Mouse (Mus musculus) midbrain, postnatal 0 days (tissue): ENCODE measurements at regions not wholly inside any gene's neighbourhood (a gene's known extent, or its start where the extent isn't known, plus 50 kb on each side); places are given as distances from the start of the nearest gene placed in this dataset.

Experiments
- ATAC-seq: fragments of 200-750 bp; cut with Nextera tagmentation; 2 replicates; pipeline ENCODE4 v1.8.0; 2017; ENCODE audit warnings: moderate number of reproducible peaks, mild to moderate bottlenecking, moderate TSS enrichment, moderate library complexity; ENCODE audit not compliant: low FRiP score
- DNase-seq: peaks from one replicate; pipeline ENCODE4 v3.0.0-alpha.2; 2015; ENCODE audit warnings: low spot score
- H3K27ac ChIP-seq: fragments of 300-500 bp; sonication (generic); 2 replicates; pipeline ENCODE4 v1.5.1; 2014; ENCODE audit warnings: low read depth, mild to moderate bottlenecking, low read length, mixed read lengths
- H3K27me3 ChIP-seq: fragments of 300-500 bp; sonication (generic); 2 replicates; pipeline ENCODE4 v1.6.1; 2014; ENCODE audit warnings: low read length, control low read depth, mixed read lengths; ENCODE audit not compliant: insufficient read depth
- H3K36me3 ChIP-seq: fragments of 300-500 bp; sonication (generic); 2 replicates; pipeline ENCODE4 v1.6.1; 2014; ENCODE audit warnings: low read length, control low read depth, mixed read lengths; ENCODE audit not compliant: insufficient read depth
- H3K4me1 ChIP-seq: fragments of 300-500 bp; sonication (generic); 2 replicates; pipeline ENCODE4 v1.6.1; 2014; ENCODE audit warnings: mild to moderate bottlenecking, control low read depth, antibody characterized with exemption, low read length, mixed read lengths; ENCODE audit not compliant: insufficient read depth
- H3K4me2 ChIP-seq: fragments of 300-500 bp; sonication (generic); 2 replicates; pipeline ENCODE4 v1.6.1; 2014; ENCODE audit warnings: low read depth, mild to moderate bottlenecking, low read length, mixed read lengths; ENCODE audit not compliant: poor library complexity, severe bottlenecking
- H3K4me3 ChIP-seq: fragments of 300-500 bp; sonication (generic); 2 replicates; pipeline ENCODE4 v1.5.1; 2014; ENCODE audit warnings: low read depth, mild to moderate bottlenecking, low read length, moderate library complexity
- H3K9ac ChIP-seq: fragments of 300-500 bp; sonication (generic); replicated peaks from 2 replicates; pipeline ENCODE4 v1.6.1; 2014; ENCODE audit warnings: mild to moderate bottlenecking, low read length, moderate library complexity, mixed read lengths; ENCODE audit not compliant: poor library complexity, severe bottlenecking
- H3K9me3 ChIP-seq: fragments of 300-500 bp; sonication (generic); 2 replicates; pipeline ENCODE4 v1.6.1; 2016; ENCODE audit warnings: low read length, control low read depth
- CTCF ChIP-seq: IDR thresholded peaks from 2 replicates; pipeline ENCODE4 v1.5.1; 2016; ENCODE audit warnings: antibody characterized with exemption, mild to moderate bottlenecking
- WGBS: fragments of 180-500 bp; shearing (Covaris S2); extraction: QIAGEN DNeasy Blood & Tissue Kit; methylation state at CpG from one replicate; pipeline ENCODE4 v1.1.7; 2014; 5-methylcytosine and 5-hydroxymethylcytosine counted together

GRCm38 (mm10) chr3:103494043-103494442 lies 81.0 kb upstream of the Syt6 start:
- Histone ChIP-seq H3K27me3 (no peaks in the 10 kb centered on the region), H3K9me3 (no peaks in the 10 kb centered on the region), H3K27ac (no peak overlapping the region), H3K9ac (no peak overlapping the region), H3K4me1 (no peaks in the 10 kb centered on the region), H3K4me3 (no peak overlapping the region), H3K4me2 (no peak overlapping the region), H3K36me3 (no peaks in the 10 kb centered on the region)
- ATAC-seq: no peak
- DNase-seq: no peak
- no peak for TF ChIP-seq CTCF
- 88% methylated on average over 3 of the region's 3 CpGs for WGBS

- no peak for TF ChIP-seq CTCF
Measured at GRCm38 (mm10) chr3:103496083-103496482, 78.9 kb upstream of the Syt6 start.

GRCm38 (mm10) chr3:103496683-103497082 lies 78.3 kb upstream of the Syt6 start:
- DNase-seq: no peak
- H3K9me3 ChIP-seq: no peaks in the 10 kb centered on the region
- no peak for TF ChIP-seq CTCF
- WGBS: 21% methylated on average over 3 of the region's 3 CpGs
- no peak for ATAC-seq
- H3K4me3 ChIP-seq: no peak overlapping the region
- H3K27me3 ChIP-seq: no peaks in the 10 kb centered on the region
- no peak overlapping the region for H3K27ac ChIP-seq
- H3K36me3 ChIP-seq: no peaks in the 10 kb centered on the region
- no peaks in the 10 kb centered on the region for H3K4me1 ChIP-seq
- H3K9ac ChIP-seq: no peak overlapping the region
- H3K4me2 ChIP-seq: no peak overlapping the region

More at GRCm38 (mm10) chr3:103496083-103496482, 78.9 kb upstream of the Syt6 start:
- DNase-seq (no peak), ATAC-seq (no peak)
- Histone ChIP-seq H3K27me3 (no peaks in the 10 kb centered on the region), H3K9ac (no peak overlapping the region), H3K9me3 (no peaks in the 10 kb centered on the region), H3K36me3 (no peaks in the 10 kb centered on the region), H3K4me1 (no peaks in the 10 kb centered on the region), H3K27ac (no peak overlapping the region), H3K4me2 (no peak overlapping the region), H3K4me3 (no peak overlapping the region)
- whole genome bisulfite sequencing: 90% methylated on average over 6 of the region's 6 CpGs

- no peaks in the 10 kb centered on the region for H3K4me1 ChIP-seq
- H3K4me3 ChIP-seq: no peak overlapping the region
- H3K36me3 ChIP-seq: no peaks in the 10 kb centered on the region
- WGBS: 85% methylated on average over 3 of the region's 3 CpGs
- DNase-seq (no peak), ATAC-seq (no peak)
- H3K9ac ChIP-seq: no peak overlapping the region
- H3K9me3 ChIP-seq: no peaks in the 10 kb centered on the region
- H3K4me2 ChIP-seq: no peak overlapping the region
- H3K27ac ChIP-seq: no peak overlapping the region
- no peaks in the 10 kb centered on the region for H3K27me3 ChIP-seq
- no peak for TF ChIP-seq CTCF
Measured at GRCm38 (mm10) chr3:103497696-103498095, 77.3 kb upstream of the Syt6 start.

GRCm38 (mm10) chr3:103498458-103498857 lies 76.6 kb upstream of the Syt6 start:
- Histone ChIP-seq H3K27ac (no peak overlapping the region), H3K4me1 (no peaks in the 10 kb centered on the region), H3K4me2 (no peak overlapping the region), H3K9ac (no peak overlapping the region), H3K36me3 (no peaks in the 10 kb centered on the region), H3K4me3 (no peak overlapping the region), H3K27me3 (no peaks in the 10 kb centered on the region), H3K9me3 (no peaks in the 10 kb centered on the region)
- 80% methylated on average over 4 of the region's 4 CpGs for WGBS
- no peak for ATAC-seq
- TF ChIP-seq CTCF: no peak
- DNase-seq: no peak

- Histone ChIP-seq H3K36me3 (no peaks in the 10 kb centered on the region), H3K9me3 (no peaks in the 10 kb centered on the region), H3K4me2 (no peak overlapping the region), H3K27me3 (no peaks in the 10 kb centered on the region), H3K27ac (no peak overlapping the region), H3K4me3 (no peak overlapping the region), H3K4me1 (no peaks in the 10 kb centered on the region), H3K9ac (no peak overlapping the region)
- TF ChIP-seq CTCF: no peak
- WGBS: 44% methylated on average over 1 of the region's 1 CpGs
- no peak for ATAC-seq
- no peak for DNase-seq
Measured at GRCm38 (mm10) chr3:103499801-103500200, 75.2 kb upstream of the Syt6 start.
